Mouse (Mus musculus) CD8-positive naive resting alpha-beta T cell, adult 2 months (primary cell): ENCODE measurements at regions not wholly inside any gene's neighbourhood (a gene's known extent, or its start where the extent isn't known, plus 50 kb on each side); places are given as distances from the start of the nearest gene placed in this dataset.

Source experiments
- DNase-seq, 2 experiments: peaks; one replicate each; pipeline ENCODE4 v3.0.0; 2022; ENCODE audit warnings: low read depth in 2 of 2, low spot score in 2 of 2

GRCm38 (mm10) chr7:35989456-35989855 lies 186.7 kb upstream of the Zfp507 start:
- DNase-seq, result no peak

- DNase-seq, result no peak
These were observed 185.8 kb upstream of the Zfp507 start for GRCm38 (mm10) chr7:35988449-35989109.

DNA sequence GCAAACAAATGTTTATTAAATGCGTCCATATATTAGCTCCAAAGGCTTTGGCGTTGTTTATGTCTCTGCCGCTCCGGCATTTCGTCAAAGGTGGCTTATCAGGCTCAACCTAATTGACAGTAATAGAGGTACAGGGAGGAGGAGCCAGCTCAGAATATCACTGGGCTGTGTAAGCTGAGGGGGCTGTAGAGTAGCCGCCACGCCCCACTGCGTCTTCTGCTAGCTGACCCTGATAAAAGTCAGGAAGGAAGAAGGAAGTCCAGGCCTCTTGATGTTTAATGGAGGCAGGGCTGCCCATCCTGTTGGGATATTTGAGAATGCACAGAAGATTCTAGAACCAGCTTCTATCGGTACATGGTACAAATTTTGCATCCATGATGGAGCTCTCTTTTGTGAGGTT lies 175.2 kb upstream of the Zfp507 start:
- no peak for DNase-seq

GRCm38 (mm10) chr7:35958731-35959130 lies 155.9 kb upstream of the Zfp507 start:
- no peak for DNase-seq

DNA sequence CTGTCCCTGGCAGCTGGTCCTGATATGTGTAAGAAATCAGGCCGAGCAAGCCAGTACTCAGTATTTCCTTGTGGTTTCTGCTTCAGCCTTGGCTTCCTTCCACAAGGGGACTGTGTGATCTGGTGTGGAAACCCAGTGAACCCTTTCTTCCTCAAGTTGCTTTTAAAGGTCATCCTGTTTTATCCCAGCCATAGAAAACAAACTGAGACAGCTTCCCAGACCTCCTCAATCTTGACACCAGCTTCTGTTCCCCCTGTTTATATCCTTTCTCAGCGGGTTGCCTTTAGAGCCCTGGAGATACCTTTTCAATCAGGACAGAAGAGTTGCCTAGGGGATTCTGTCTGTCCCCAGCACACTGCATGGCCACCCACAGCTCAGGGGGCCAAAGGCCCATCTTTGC lies 155.2 kb upstream of the Zfp507 start:
- DNase-seq, result no peak

- DNase-seq, result no peak
These were observed 146.0 kb upstream of the Zfp507 start for GRCm38 (mm10) chr7:35948794-35949193.

DNA sequence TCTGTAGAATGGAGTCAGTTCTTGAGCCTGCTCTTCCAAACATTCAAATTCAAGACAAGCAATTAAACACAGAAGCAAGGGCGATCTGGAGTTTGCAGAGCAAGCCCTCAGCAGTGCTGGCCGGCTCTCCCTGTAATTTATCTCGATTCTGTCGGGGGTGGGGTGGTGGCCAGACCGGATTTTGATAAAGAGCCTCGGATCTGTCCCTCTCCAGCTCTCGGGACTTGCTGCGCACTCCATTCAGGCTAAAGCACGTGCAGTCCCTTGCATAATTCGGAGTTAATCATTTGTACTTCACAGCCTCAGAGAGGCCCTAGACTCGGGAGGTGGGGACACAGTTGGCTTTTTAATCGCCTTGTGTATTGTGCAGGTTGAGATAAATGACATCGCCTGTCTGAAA lies 145.6 kb upstream of the Zfp507 start:
- DNase-seq, result no peak

DNA sequence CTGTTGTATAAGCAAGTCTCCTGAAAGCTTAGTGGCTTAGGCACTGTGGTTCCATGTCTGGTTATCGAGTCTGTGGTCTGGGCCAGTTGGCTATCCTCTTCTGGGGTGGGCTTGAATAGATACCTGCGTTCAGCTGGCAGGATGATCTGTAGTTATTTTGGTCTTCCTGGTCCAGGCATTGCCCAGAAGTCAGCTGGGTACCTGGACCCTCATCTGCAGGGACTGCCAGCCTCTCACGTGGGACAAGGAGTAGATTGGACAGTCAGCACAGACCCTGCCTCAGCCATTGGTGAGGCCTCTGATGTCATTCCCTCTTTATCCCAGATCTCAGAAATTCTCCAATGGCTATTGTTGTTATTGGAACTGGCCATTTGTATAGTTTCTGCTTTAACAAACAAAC lies 138.3 kb upstream of the Zfp507 start:
- DNase-seq, result no peak

- DNase-seq, result no peak
These were observed 135.5 kb upstream of the Zfp507 start for GRCm38 (mm10) chr7:35938123-35938869.

- DNase-seq, result no peak
These were observed 123.9 kb upstream of the Zfp507 start for GRCm38 (mm10) chr7:35926749-35927148.

DNA sequence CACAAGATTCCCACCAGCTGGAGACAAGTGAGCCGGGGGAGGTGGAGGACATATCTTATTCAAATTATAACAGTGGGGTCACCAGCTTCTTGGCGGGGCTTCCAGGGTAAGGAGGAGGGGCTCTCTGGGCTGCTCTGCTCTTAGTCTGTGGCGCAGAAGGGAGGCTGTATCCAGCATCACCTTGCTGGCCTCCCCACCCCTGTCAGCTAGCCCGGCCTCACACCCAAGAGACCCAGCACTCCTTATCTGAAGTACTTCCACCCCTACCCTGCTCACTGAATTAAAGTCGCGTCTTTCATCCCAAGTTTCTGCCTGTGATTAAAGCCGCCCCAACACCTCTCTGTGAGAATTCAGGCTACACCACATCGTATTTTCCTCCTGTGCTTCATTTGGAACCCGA lies 119.8 kb upstream of the Zfp507 start:
- no peak for DNase-seq

GRCm38 (mm10) chr7:35920884-35921283 lies 118.1 kb upstream of the Zfp507 start:
- DNase-seq, result no peak

- no peak for DNase-seq
These were observed 117.4 kb upstream of the Zfp507 start for GRCm38 (mm10) chr7:35920194-35920609.

DNA sequence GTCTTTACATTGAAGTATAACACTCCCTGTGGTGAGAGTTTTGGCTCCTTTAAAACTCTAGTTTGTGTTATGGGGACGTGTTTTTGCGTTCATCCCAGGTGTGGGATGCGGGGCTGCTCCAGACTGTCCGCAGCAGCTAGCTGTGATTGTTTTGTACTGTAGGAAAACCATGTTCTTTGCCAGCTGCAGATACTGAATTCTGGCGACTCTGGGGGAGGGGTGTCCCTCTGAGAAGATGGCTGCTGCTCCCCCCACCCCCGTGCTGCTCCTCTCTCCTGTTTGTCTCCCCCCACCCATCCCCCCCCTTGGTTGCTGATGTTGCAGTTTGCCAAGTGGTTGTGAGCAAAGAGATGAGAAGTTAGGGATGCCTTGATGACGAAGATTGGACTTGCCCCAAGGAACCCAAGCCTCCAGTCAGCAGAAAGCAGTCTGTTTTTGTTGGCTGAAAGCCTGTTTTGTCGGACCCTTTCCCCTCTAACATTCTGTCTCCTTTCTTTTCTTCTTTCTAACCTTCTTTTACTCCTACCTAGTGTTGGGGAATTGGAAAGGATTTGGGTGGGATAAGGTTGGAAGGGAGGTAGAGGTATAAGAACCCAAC lies 107.4 kb upstream of the Zfp507 start:
- no peak for DNase-seq

DNA sequence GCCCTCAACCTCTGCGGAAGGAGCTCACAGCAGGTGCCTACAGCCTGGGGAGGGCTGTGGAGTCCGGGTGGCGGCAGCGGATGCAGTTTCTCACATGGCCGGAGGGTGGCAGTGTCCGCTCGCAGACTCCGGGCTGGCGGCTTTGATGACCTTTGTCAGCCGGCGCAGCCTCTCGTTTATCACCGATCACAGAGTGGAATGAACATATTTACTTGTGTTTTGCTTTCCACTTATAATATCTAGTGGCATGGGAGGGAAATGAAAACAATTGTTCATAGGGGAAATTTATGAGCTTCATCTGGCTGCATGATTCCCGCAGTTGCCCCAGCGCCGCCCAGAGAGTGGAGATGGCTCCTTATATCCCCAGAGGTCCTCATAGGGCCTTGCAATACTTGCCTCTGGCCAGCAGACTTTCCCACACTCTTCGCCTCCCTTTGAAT lies 99.2 kb upstream of the Zfp507 start:
- DNase-seq, result peak; percentile 33 to 51

DNA sequence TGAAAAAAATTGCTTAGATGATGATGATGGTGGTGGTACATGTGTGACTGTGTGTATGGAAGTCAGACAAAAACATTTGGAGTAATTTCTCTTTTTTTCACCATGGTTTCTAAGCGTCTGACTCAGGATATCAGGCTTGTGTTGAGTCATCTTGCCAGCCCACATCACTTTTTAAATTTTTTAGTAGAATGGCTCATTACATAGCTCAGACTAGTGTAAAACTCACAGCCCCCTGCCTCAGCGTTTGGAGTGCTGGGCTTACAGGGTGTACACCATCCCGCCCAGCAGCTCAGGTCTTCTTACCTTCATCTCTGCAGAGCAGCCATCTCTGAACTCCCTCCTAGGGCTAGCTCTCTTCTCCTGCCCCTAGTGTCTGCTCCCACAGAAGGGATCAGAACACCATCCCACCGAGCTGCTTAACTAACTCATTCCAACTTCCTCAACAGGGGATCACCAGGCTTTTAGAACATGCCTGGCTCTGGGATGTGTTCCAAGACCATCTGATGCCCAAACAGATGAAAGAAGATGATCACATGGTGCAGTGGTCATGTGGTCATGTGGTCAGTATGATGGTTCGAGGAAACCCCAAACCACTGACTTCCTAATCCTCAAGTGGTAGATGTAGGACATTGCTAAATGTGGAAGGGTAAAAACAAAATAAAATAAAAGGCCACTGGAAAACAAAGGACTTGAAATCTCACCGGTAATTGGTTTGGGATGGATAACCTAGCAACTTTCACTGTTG lies 96.1 kb upstream of the Zfp507 start:
- no peak for DNase-seq

DNA sequence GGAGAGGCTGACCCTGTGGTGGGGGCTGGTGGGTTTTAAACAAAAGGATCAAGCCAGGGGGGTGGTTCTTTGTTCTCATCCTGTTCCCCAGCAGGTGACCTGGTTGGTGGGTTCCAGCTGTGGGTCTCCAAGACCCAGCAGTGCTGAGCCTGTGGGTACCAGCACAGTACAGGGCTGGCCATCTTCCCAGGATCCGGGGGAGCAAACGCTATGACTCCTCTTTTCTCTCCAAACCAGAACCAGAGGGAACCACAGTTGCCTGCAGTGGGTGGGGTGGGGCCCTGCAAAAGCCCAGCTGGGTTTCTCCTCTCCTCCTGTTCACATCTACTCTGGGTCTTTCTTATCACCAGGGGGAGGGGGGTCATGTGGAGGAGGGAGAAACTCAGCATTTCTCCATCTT lies 90.5 kb upstream of the Zfp507 start:
- DNase-seq, result no peak

- DNase-seq, result no peak
These were observed 83.2 kb upstream of the Zfp507 start for GRCm38 (mm10) chr7:35886051-35886450.

DNA sequence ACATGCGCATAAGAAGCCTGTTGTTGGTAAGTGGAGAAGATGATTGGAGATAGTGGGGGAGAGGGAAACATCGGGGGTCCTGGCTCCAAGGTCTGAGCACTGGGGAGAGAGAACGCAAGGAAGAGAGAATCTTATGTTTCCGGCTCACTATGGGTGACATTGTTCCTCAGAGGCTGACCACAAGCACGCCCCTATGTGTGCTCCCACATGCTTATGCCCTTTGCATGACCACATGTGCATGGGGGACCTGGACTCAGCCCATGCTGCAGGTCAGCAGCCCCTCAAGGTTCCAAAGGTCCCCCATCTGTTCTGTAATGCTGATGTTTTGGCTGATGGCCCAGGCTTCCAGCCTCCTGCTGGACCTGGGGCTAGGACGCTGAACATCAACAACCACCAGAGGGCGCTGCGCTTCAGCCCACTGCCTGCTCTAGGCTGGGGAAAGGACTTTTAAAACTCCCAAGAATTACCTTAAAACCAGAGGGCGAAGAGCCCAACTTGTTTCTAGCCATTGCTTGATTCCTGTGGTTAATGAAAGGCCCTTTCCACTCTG lies 77.0 kb upstream of the Zfp507 start:
- no peak for DNase-seq

GRCm38 (mm10) chr7:35878164-35878563 lies 75.4 kb upstream of the Zfp507 start:
- DNase-seq, result no peak

- no peak for DNase-seq
These were observed 58.2 kb upstream of the Zfp507 start for GRCm38 (mm10) chr7:35861049-35861448.
